Mouse (Mus musculus) liver, embryonic 11.5 days (tissue): ENCODE measurements around the gene Emp3. TPM values are rescaled to one million over a fixed set of nuclear protein-coding genes. Genes with fewer than 3 reads are reported as not detected.

ENCODE experiments used
- ATAC-seq: fragments of 200-750 bp; cut with Nextera tagmentation; replicated peaks from 2 replicates; pipeline ENCODE4 v1.8.0; 2017; ENCODE audit warnings: moderate number of reproducible peaks, mild to moderate bottlenecking, moderate TSS enrichment, moderate library complexity; ENCODE audit not compliant: low FRiP score
- DNase-seq: peaks from one replicate; pipeline ENCODE4 v3.0.0-alpha.2; 2017; ENCODE audit warnings: low spot score
- H3K27ac ChIP-seq: fragments of 300-500 bp; sonication (generic); 2 replicates; pipeline ENCODE4 v1.5.1; 2014; ENCODE audit warnings: mild to moderate bottlenecking, low read depth, low read length, control low read depth
- H3K27me3 ChIP-seq: fragments of 300-500 bp; sonication (generic); replicated peaks from 2 replicates; pipeline ENCODE4 v1.6.1; 2014; ENCODE audit warnings: low read length, mixed read lengths; ENCODE audit not compliant: control insufficient read depth, insufficient read depth
- H3K36me3 ChIP-seq: fragments of 300-500 bp; sonication (generic); 2 replicates; pipeline ENCODE4 v1.6.1; 2014; ENCODE audit warnings: mild to moderate bottlenecking, low read length, moderate library complexity, mixed read lengths; ENCODE audit not compliant: control insufficient read depth, insufficient read depth
- H3K4me1 ChIP-seq: fragments of 300-500 bp; sonication (generic); replicated peaks from 2 replicates; pipeline ENCODE4 v1.6.1; 2014; ENCODE audit warnings: low read length, mixed read lengths; ENCODE audit not compliant: control insufficient read depth, insufficient read depth
- H3K4me2 ChIP-seq: fragments of 300-500 bp; sonication (generic); 2 replicates; pipeline ENCODE4 v1.6.1; 2014; ENCODE audit warnings: mild to moderate bottlenecking, control low read depth, moderate library complexity
- H3K4me3 ChIP-seq: fragments of 300-500 bp; sonication (generic); 2 replicates; pipeline ENCODE4 v1.5.1; 2014; ENCODE audit warnings: low read depth, low read length, control low read depth
- H3K9ac ChIP-seq: fragments of 300-500 bp; sonication (generic); 2 replicates; pipeline ENCODE4 v1.6.1; 2014; ENCODE audit warnings: low read depth, low read length, control low read depth
- H3K9me3 ChIP-seq: fragments of 300-500 bp; sonication (generic); 2 replicates; pipeline ENCODE4 v1.6.1; 2016; ENCODE audit warnings: low read length, inconsistent platforms, mixed read lengths; ENCODE audit not compliant: control insufficient read depth
- WGBS: fragments of 180-500 bp; shearing (Covaris S2); extraction: QIAGEN DNeasy Blood & Tissue Kit; methylation state at CpG from one replicate; pipeline ENCODE4 v1.1.7; 2014; 5-methylcytosine and 5-hydroxymethylcytosine counted together
- polyA plus RNA-seq: library from polyadenylated mRNA; unstranded; fragments of >200 nt; fragmentation: Nextera tagmentation; extraction: Ambion mirVana; gene quantifications from 2 replicates; pipeline ENCODE4 v1.2.1, GENCODE M21; 2014

Emp3 gene
- polyA plus RNA-seq, 1 experiment from 2014 or later = 99.6 TPM

DNA sequence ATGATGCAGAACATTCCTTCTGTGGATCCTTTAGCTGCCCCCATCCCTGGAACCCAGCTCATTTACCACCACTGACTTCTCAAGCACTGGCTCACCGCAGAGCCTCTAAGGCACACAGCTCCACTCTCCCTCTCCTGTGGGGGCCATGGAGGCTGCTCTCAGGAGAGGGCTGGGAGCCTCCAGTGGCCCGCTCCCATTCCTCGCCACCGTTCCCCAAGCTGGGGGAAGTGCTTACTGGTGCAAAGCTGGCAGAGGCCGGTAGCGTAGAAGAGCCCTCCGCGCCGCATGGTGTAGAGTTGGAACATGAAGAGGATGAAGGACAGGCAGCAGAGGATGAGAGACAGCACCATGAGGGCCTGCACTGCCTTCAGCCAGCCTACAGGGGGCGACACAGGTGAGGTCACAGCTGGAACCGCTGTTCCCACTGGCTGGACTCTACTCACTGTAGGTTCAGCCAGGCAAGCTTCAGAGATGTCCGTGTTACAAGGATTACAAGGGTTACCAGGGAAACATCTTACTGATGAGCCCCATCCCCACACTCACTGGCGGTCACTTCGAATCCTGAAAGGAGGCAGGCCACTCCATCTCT is 2.0 kb downstream of the Emp3 start:
- 76% methylated on average over 14 of the region's 14 CpGs for WGBS
- H3K9ac ChIP-seq = 0 out of 2 replicates have a peak overlapping the region, but pooled peaks have one; percentile 8

DNA sequence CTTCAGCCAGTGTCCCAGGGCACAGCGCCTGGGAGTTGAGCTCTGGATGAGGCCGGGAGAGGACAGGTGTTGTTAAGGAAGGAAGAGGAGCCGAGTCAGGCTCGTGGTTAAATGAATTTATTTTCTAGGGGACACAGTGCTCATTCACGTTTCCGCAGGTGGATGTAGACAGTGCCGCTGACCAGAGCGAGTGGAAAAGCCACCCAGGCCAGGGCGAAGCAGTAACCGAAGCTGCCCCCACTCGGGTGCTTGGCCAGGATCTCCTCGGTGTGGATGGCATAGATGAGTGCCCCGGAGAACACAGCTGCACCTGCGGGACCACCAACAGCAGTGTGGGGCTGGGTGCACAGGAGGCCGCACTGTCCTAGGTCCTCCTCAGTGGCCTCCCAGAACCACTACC is 3.3 kb downstream of the Emp3 start:
- H3K4me2 ChIP-seq = no peak overlapping the region; the same call in 1 of the 2 replicates
- no peaks in the 10 kb centered on the region for H3K27me3 ChIP-seq
- ATAC-seq (no peak), DNase-seq (no peak)
- peaks cover 3% of the 10 kb centered on the region; the same call in 1 of the 2 replicates for H3K36me3 ChIP-seq
- peak overlapping the region; percentile 71 for H3K27ac ChIP-seq
- peaks cover 51% of the 10 kb centered on the region for H3K4me1 ChIP-seq
- no peak overlapping the region for H3K9ac ChIP-seq
- H3K9me3 ChIP-seq = no peaks in the 10 kb centered on the region
- H3K4me3 ChIP-seq = no peak overlapping the region
- WGBS = 84% methylated on average over 15 of the region's 15 CpGs

More for the DNA sequence above, 2.0 kb downstream of the Emp3 start:
- H3K36me3 ChIP-seq = peaks cover 3% of the 10 kb centered on the region; the same call in 1 of the 2 replicates
- DNase-seq (no peak), ATAC-seq (no peak)
- no peak overlapping the region for H3K27ac ChIP-seq
- peaks cover 53% of the 10 kb centered on the region for H3K4me1 ChIP-seq
- no peaks in the 10 kb centered on the region for H3K27me3 ChIP-seq
- no peak overlapping the region for H3K4me3 ChIP-seq
- peak overlapping the region; percentile 83 for H3K4me2 ChIP-seq
- no peaks in the 10 kb centered on the region for H3K9me3 ChIP-seq

DNA sequence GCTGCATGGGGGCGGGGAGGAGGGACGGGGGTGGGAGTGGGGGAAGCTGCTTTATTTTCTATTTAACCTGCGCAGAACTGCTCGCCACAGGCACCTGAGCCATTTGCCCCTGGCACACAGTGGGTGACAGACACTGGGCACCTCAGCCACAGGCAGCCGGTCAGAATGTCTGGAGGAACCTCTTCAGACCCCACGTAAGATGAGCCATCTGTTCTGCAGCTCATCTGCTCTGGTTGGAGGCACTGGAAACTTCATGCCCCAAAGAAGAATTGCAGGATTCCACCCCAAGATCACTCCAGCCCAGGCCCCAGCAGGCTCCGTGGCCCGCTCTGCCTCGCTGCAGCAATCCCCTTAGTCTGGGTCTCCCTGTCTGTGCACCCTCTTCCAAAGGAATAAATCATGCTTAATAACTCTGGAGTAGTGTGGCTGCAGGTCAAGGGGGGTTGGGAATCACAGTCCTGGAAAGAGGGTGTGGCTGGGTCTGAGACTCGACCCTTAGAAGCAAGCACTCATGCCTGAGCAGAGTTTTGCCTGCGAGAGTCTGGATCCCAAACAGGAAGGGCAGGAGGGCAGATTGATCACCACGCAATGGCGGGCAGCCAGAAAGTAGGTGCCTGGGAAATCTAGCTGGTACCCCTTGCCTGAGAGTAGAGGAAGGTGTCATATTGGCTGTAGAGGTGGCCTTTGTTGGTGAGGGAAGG is 4.0 kb downstream of the Emp3 start:
- no peak for DNase-seq
- no peaks in the 10 kb centered on the region for H3K27me3 ChIP-seq
- no peaks in the 10 kb centered on the region for H3K9me3 ChIP-seq
- no peak for ATAC-seq
- no peak overlapping the region for H3K4me3 ChIP-seq
- WGBS = 44% methylated on average over 13 of the region's 13 CpGs
- H3K27ac ChIP-seq = peak overlapping the region; percentile 71
- H3K4me1 ChIP-seq = peaks cover 45% of the 10 kb centered on the region
- peaks cover 3% of the 10 kb centered on the region; the same call in 1 of the 2 replicates for H3K36me3 ChIP-seq
- H3K4me2 ChIP-seq = peak overlapping the region; percentile 55
- H3K9ac ChIP-seq = peak overlapping the region; percentile 3; the same call in 1 of the 2 replicates

GRCm38 (mm10) chr7:45916056-45917003 is 4.9 kb downstream of the Emp3 start:
- peak overlapping the region; percentile 22 for H3K4me3 ChIP-seq
- DNase-seq = peak; percentile 60
- H3K9ac ChIP-seq = peak overlapping the region; percentile 3; the same call in 1 of the 2 replicates
- H3K4me1 ChIP-seq = peaks cover 37% of the 10 kb centered on the region
- H3K4me2 ChIP-seq = peak overlapping the region; percentile 55
- 44% methylated on average over 26 of the region's 26 CpGs for WGBS
- H3K27me3 ChIP-seq = no peaks in the 10 kb centered on the region
- peak; percentile 48; the same call in 1 of the 2 replicates for ATAC-seq
- no peaks in the 10 kb centered on the region for H3K9me3 ChIP-seq
- peaks cover 3% of the 10 kb centered on the region; the same call in 1 of the 2 replicates for H3K36me3 ChIP-seq
- peak overlapping the region; percentile 71 for H3K27ac ChIP-seq

DNA sequence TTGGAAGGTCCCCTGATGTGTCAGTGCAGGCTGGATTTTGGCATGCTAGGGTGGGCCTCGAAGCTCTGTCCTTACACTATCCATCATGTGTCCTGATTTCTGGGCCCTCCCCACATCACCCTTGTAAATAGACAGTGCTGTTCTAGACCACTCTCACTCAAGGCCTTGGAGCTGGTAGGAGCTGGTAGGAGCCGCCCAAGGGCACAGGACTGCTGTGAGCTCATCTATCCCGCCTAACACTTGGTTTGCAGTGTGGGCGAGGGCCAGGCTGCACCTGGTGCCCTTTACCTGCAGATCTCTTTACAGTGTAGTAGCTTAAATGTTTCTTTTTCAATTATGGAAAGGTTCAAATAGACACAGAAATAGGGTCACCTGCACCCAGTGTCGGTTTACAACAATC is 6.2 kb downstream of the Emp3 start:
- Histone ChIP-seq H3K27me3 (no peaks in the 10 kb centered on the region), H3K36me3 (peaks cover 4% of the 10 kb centered on the region; the same call in 1 of the 2 replicates), H3K27ac (no peak overlapping the region), H3K9me3 (no peaks in the 10 kb centered on the region), H3K4me3 (no peak overlapping the region), H3K4me2 (no peak overlapping the region), H3K9ac (no peak overlapping the region), H3K4me1 (peaks cover 28% of the 10 kb centered on the region)
- 81% methylated on average over 5 of the region's 5 CpGs for WGBS
- ATAC-seq (no peak), DNase-seq (no peak)

- H3K27me3 ChIP-seq = no peaks in the 10 kb centered on the region
- no peak overlapping the region for H3K4me2 ChIP-seq
- peaks cover 12% of the 10 kb centered on the region; the same call in 1 of the 2 replicates for H3K36me3 ChIP-seq
- peaks cover 24% of the 10 kb centered on the region for H3K4me1 ChIP-seq
- WGBS = 90% methylated on average over 6 of the region's 6 CpGs
- no peak for DNase-seq
- H3K4me3 ChIP-seq = no peak overlapping the region
- no peak for ATAC-seq
- 0 out of 2 replicates have a peak overlapping the region, but pooled peaks have one; percentile 13 for H3K27ac ChIP-seq
- H3K9ac ChIP-seq = no peak overlapping the region
- H3K9me3 ChIP-seq = no peaks in the 10 kb centered on the region; the same call in 1 of the 2 replicates
These were observed 7.1 kb downstream of the Emp3 start for GRCm38 (mm10) chr7:45914067-45914466.

DNA sequence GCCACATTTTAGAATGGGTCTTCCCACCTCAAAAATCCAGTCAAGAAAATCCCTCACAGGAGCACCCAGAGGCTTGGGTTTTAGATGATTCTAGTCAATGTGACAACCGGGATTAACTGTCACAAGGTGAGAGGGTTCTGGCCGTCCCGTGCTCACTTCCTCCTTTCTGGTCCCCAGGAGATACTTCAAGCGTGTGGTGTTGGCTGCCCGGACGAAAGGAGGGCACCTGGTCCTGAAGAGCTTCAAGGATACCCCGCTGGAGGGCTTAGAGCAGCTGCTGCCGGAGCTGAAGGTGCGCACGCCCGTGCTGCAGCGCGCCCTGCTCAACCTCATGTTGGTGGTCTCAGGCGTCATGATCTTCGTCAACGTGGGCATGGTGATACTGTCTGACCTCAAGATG is 12.1 kb downstream of the Emp3 start:
- Histone ChIP-seq H3K4me2 (no peak overlapping the region), H3K36me3 (peaks cover 11% of the 10 kb centered on the region; the same call in 1 of the 2 replicates), H3K4me1 (no peaks in the 10 kb centered on the region), H3K27me3 (no peaks in the 10 kb centered on the region), H3K4me3 (no peak overlapping the region), H3K9me3 (no peaks in the 10 kb centered on the region; the same call in 1 of the 2 replicates), H3K27ac (no peak overlapping the region), H3K9ac (no peak overlapping the region)
- whole genome bisulfite sequencing = 89% methylated on average over 16 of the region's 16 CpGs
- ATAC-seq (no peak), DNase-seq (no peak)

DNA sequence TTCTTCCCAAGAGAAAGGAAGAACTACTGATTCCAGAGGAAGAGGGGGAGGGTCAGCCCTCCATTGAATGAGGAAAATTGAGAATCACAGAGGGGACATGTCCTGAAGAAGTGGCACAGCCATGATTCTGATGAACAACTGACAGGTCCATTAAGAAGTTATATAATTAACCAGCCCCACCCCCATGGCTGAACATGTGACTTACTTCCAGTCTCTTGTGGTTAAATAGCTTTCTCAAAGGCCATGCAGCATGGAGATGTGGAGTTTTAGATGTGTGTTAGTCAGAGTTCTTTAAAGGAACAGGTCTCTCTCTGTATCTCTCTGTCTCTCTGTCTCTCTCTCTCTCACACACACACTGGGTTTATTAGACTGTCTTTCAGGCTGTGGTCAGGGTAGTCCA is 12.8 kb downstream of the Emp3 start:
- no peaks in the 10 kb centered on the region for H3K27me3 ChIP-seq
- no peak overlapping the region for H3K4me3 ChIP-seq
- DNase-seq = no peak
- no peaks in the 10 kb centered on the region; the same call in 1 of the 2 replicates for H3K9me3 ChIP-seq
- no peak overlapping the region for H3K27ac ChIP-seq
- H3K4me1 ChIP-seq = no peaks in the 10 kb centered on the region
- no peak overlapping the region for H3K4me2 ChIP-seq
- no peak overlapping the region for H3K9ac ChIP-seq
- peaks cover 11% of the 10 kb centered on the region; the same call in 1 of the 2 replicates for H3K36me3 ChIP-seq
- no peak for ATAC-seq
